Mouse (Mus musculus) A20 (cell line): ENCODE data around the gene Ints6.
"Not testable (repeated sequence)": the region's sequence is repeated elsewhere in the genome, so short reads cannot be mapped to it uniquely, and the experiment has no call there.

Source experiments
- DNase-seq: peaks from one replicate; pipeline ENCODE4 v3.0.0-alpha.2; 2011; ENCODE audit warnings: low read depth, low spot score

The Ints6 gene

GRCm38 (mm10) chr14:62755095-62755640, 5.8 kb downstream of the Ints6 start:
- no peak for DNase-seq

GRCm38 (mm10) chr14:62751479-62751878, 9.5 kb downstream of the Ints6 start:
- DNase-seq = no peak

- DNase-seq = peak; percentile 57
Measured at GRCm38 (mm10) chr14:62735646-62736045, 25.3 kb downstream of the Ints6 start.

- no peak for DNase-seq
Measured at GRCm38 (mm10) chr14:62733666-62734065, 27.3 kb downstream of the Ints6 start.

- DNase-seq = no peak
Measured at GRCm38 (mm10) chr14:62731902-62732301, 29.1 kb downstream of the Ints6 start.

- DNase-seq = peak; percentile 35
Measured at GRCm38 (mm10) chr14:62724560-62724959, 36.4 kb downstream of the Ints6 start.

- no peak for DNase-seq
Measured at GRCm38 (mm10) chr14:62721625-62722024, 39.3 kb downstream of the Ints6 start.

- no peak for DNase-seq
Measured at GRCm38 (mm10) chr14:62718161-62718560, 42.8 kb downstream of the Ints6 start.

GRCm38 (mm10) chr14:62673646-62674045, 87.3 kb downstream of the Ints6 start:
- DNase-seq = no peak

- peak; percentile 41 for DNase-seq
Measured at GRCm38 (mm10) chr14:62664976-62665673, 95.8 kb downstream of the Ints6 start.

- DNase-seq = no peak
Measured at GRCm38 (mm10) chr14:62663367-62663766, 97.6 kb downstream of the Ints6 start, which contains the start of gene Serpine3. Gene Serpine3 (plus strand): TSS chr14:62663667.

- DNase-seq = no peak
Measured at GRCm38 (mm10) chr14:62662381-62662780, 98.6 kb downstream of the Ints6 start.

GRCm38 (mm10) chr14:62657469-62657868, 103.5 kb downstream of the Ints6 start:
- DNase-seq = peak; percentile 62

- DNase-seq = no peak
Measured at GRCm38 (mm10) chr14:62655996-62656395, 105.0 kb downstream of the Ints6 start.

- DNase-seq = no peak
Measured at GRCm38 (mm10) chr14:62651771-62652170, 109.2 kb downstream of the Ints6 start.

GRCm38 (mm10) chr14:62650376-62650775, 110.6 kb downstream of the Ints6 start:
- no peak for DNase-seq

- no peak for DNase-seq
Measured at GRCm38 (mm10) chr14:62648405-62648804, 112.6 kb downstream of the Ints6 start.

GRCm38 (mm10) chr14:62642368-62642767, 118.6 kb downstream of the Ints6 start:
- not testable (repeated sequence) for DNase-seq

GRCm38 (mm10) chr14:62640396-62640795, 120.6 kb downstream of the Ints6 start:
- no peak for DNase-seq

GRCm38 (mm10) chr14:62639551-62639950, 121.4 kb downstream of the Ints6 start:
- no peak for DNase-seq

- peak; percentile 33 for DNase-seq
Measured at GRCm38 (mm10) chr14:62639111-62639510, 121.9 kb downstream of the Ints6 start.

- DNase-seq = no peak
Measured at GRCm38 (mm10) chr14:62638345-62638702, 122.6 kb downstream of the Ints6 start.
